Mouse (Mus musculus) embryonic facial prominence, embryonic 11.5 days (tissue): ENCODE results near the gene Spata18. TPM values are rescaled to one million over a fixed set of nuclear protein-coding genes. Genes with fewer than 3 reads are reported as not detected.

Source experiments
- ATAC-seq: fragments of 200-750 bp; cut with Nextera tagmentation; replicated peaks from 2 replicates; pipeline ENCODE4 v1.8.0; 2017; ENCODE audit warnings: low read depth; ENCODE audit not compliant: insufficient number of reproducible peaks, low FRiP score, low TSS enrichment
- DNase-seq: peaks from one replicate; pipeline ENCODE4 v3.0.0-alpha.2; 2015; ENCODE audit warnings: low spot score
- H3K27ac ChIP-seq: fragments of 300-500 bp; sonication (generic); replicated peaks from 2 replicates; pipeline ENCODE4 v1.5.1; 2014; ENCODE audit warnings: mild to moderate bottlenecking, low read depth, low read length, control low read depth
- H3K27me3 ChIP-seq: fragments of 300-500 bp; sonication (generic); 2 replicates; pipeline ENCODE4 v1.6.1; 2014; ENCODE audit warnings: mild to moderate bottlenecking, low read length, moderate library complexity, mixed read lengths; ENCODE audit not compliant: control insufficient read depth, insufficient read depth
- H3K36me3 ChIP-seq: fragments of 300-500 bp; sonication (generic); replicated peaks from 2 replicates; pipeline ENCODE4 v1.6.1; 2014; ENCODE audit warnings: low read depth, mild to moderate bottlenecking, low read length, moderate library complexity, mixed read lengths; ENCODE audit not compliant: control insufficient read depth, insufficient read depth
- H3K4me1 ChIP-seq: fragments of 300-500 bp; sonication (generic); 2 replicates; pipeline ENCODE4 v1.6.1; 2014; ENCODE audit warnings: low read length, mixed read lengths; ENCODE audit not compliant: control insufficient read depth, insufficient read depth
- H3K4me2 ChIP-seq: fragments of 300-500 bp; sonication (generic); 2 replicates; pipeline ENCODE4 v1.6.1; 2014; ENCODE audit warnings: low read depth, mild to moderate bottlenecking, control low read depth, low read length, moderate library complexity
- H3K4me3 ChIP-seq: fragments of 300-500 bp; sonication (generic); 2 replicates; pipeline ENCODE4 v1.5.1; 2014; ENCODE audit warnings: low read depth, low read length, control low read depth
- H3K9ac ChIP-seq: fragments of 300-500 bp; sonication (generic); replicated peaks from 2 replicates; pipeline ENCODE4 v1.6.1; 2014; ENCODE audit warnings: mild to moderate bottlenecking, control low read depth, low read length
- H3K9me3 ChIP-seq: fragments of 300-500 bp; sonication (generic); replicated peaks from 2 replicates; pipeline ENCODE4 v1.6.1; 2016; ENCODE audit warnings: mild to moderate bottlenecking, low read length, inconsistent platforms, mixed read lengths; ENCODE audit not compliant: control insufficient read depth
- WGBS: fragments of 180-500 bp; shearing (Covaris S2); extraction: QIAGEN DNeasy Blood & Tissue Kit; methylation state at CpG from one replicate; pipeline ENCODE4 v1.1.7; 2014; 5-methylcytosine and 5-hydroxymethylcytosine counted together
- polyA plus RNA-seq: library from polyadenylated mRNA; unstranded; fragments of >200 nt; fragmentation: Nextera tagmentation; extraction: Ambion mirVana; gene quantifications from 2 replicates; pipeline ENCODE4 v1.2.1, GENCODE M21; 2014

Gene Spata18
- polyA plus RNA-seq, 1 experiment from 2014 or later = 0.14 TPM

- ATAC-seq (no peak), DNase-seq (no peak)
- Histone ChIP-seq H3K9me3 (no peaks in the 10 kb centered on the region), H3K4me3 (no peak overlapping the region), H3K4me2 (no peak overlapping the region), H3K27me3 (peaks cover 3% of the 10 kb centered on the region; the same call in 1 of the 2 replicates), H3K9ac (no peak overlapping the region), H3K27ac (no peak overlapping the region), H3K4me1 (no peaks in the 10 kb centered on the region), H3K36me3 (no peaks in the 10 kb centered on the region)
- WGBS = 50% methylated on average over 26 of the region's 26 CpGs
These were observed 18.2 kb downstream of the Spata18 start for GRCm38 (mm10) chr5:73669386-73669785.

GRCm38 (mm10) chr5:73675604-73676003 lies 24.4 kb downstream of the Spata18 start:
- no peaks in the 10 kb centered on the region for H3K4me1 ChIP-seq
- no peak overlapping the region for H3K27ac ChIP-seq
- DNase-seq = no peak
- H3K27me3 ChIP-seq = no peaks in the 10 kb centered on the region
- no peak overlapping the region for H3K9ac ChIP-seq
- H3K4me3 ChIP-seq = no peak overlapping the region
- 89% methylated on average over 3 of the region's 3 CpGs for WGBS
- no peak for ATAC-seq
- H3K4me2 ChIP-seq = no peak overlapping the region
- no peaks in the 10 kb centered on the region for H3K36me3 ChIP-seq
- H3K9me3 ChIP-seq = no peaks in the 10 kb centered on the region

GRCm38 (mm10) chr5:73676626-73677025 lies 25.4 kb downstream of the Spata18 start:
- Histone ChIP-seq H3K9me3 (no peaks in the 10 kb centered on the region), H3K4me3 (no peak overlapping the region), H3K4me1 (no peaks in the 10 kb centered on the region), H3K27ac (no peak overlapping the region), H3K27me3 (no peaks in the 10 kb centered on the region), H3K9ac (no peak overlapping the region), H3K36me3 (no peaks in the 10 kb centered on the region), H3K4me2 (no peak overlapping the region)
- ATAC-seq = no peak
- DNase-seq = no peak
- 55% methylated on average over 13 of the region's 13 CpGs for whole genome bisulfite sequencing

GRCm38 (mm10) chr5:73683221-73683620 lies 32.0 kb downstream of the Spata18 start:
- no peaks in the 10 kb centered on the region for H3K27me3 ChIP-seq
- no peak overlapping the region for H3K27ac ChIP-seq
- H3K36me3 ChIP-seq = no peaks in the 10 kb centered on the region
- DNase-seq (no peak), ATAC-seq (no peak)
- H3K4me2 ChIP-seq = no peak overlapping the region
- 85% methylated on average over 6 of the region's 6 CpGs for WGBS
- H3K4me1 ChIP-seq = no peaks in the 10 kb centered on the region
- no peak overlapping the region for H3K4me3 ChIP-seq
- H3K9ac ChIP-seq = no peak overlapping the region
- H3K9me3 ChIP-seq = no peaks in the 10 kb centered on the region

GRCm38 (mm10) chr5:73683706-73684409 lies 32.7 kb downstream of the Spata18 start:
- H3K4me2 ChIP-seq = no peak overlapping the region
- no peaks in the 10 kb centered on the region for H3K4me1 ChIP-seq
- H3K9me3 ChIP-seq = no peaks in the 10 kb centered on the region
- H3K36me3 ChIP-seq = no peaks in the 10 kb centered on the region
- H3K4me3 ChIP-seq = no peak overlapping the region
- WGBS = 61% methylated on average over 9 of the region's 9 CpGs
- no peaks in the 10 kb centered on the region for H3K27me3 ChIP-seq
- no peak overlapping the region for H3K27ac ChIP-seq
- ATAC-seq (no peak), DNase-seq (peak; percentile 44)
- H3K9ac ChIP-seq = no peak overlapping the region

GRCm38 (mm10) chr5:73686149-73686548 lies 35.0 kb downstream of the Spata18 start:
- ATAC-seq (no peak), DNase-seq (peak; percentile 75)
- Histone ChIP-seq H3K36me3 (no peaks in the 10 kb centered on the region), H3K27me3 (no peaks in the 10 kb centered on the region), H3K4me3 (no peak overlapping the region), H3K4me1 (no peaks in the 10 kb centered on the region), H3K4me2 (no peak overlapping the region), H3K9ac (no peak overlapping the region), H3K27ac (no peak overlapping the region), H3K9me3 (no peaks in the 10 kb centered on the region)
- 26% methylated on average over 4 of the region's 4 CpGs for WGBS

- no peaks in the 10 kb centered on the region for H3K9me3 ChIP-seq
- no peak overlapping the region for H3K4me3 ChIP-seq
- H3K36me3 ChIP-seq = no peaks in the 10 kb centered on the region
- ATAC-seq = no peak
- DNase-seq = no peak
- no peaks in the 10 kb centered on the region for H3K4me1 ChIP-seq
- no peaks in the 10 kb centered on the region for H3K27me3 ChIP-seq
- no peak overlapping the region for H3K4me2 ChIP-seq
- 86% methylated on average over 1 of the region's 1 CpGs for WGBS
- H3K9ac ChIP-seq = no peak overlapping the region
- no peak overlapping the region for H3K27ac ChIP-seq
These were observed 37.4 kb downstream of the Spata18 start for GRCm38 (mm10) chr5:73688576-73688975.

GRCm38 (mm10) chr5:73690146-73690545 lies 39.0 kb downstream of the Spata18 start:
- Histone ChIP-seq H3K9ac (no peak overlapping the region), H3K4me2 (no peak overlapping the region), H3K27ac (no peak overlapping the region), H3K4me1 (no peaks in the 10 kb centered on the region), H3K4me3 (no peak overlapping the region), H3K27me3 (no peaks in the 10 kb centered on the region), H3K9me3 (no peaks in the 10 kb centered on the region), H3K36me3 (no peaks in the 10 kb centered on the region)
- DNase-seq (no peak), ATAC-seq (no peak)
- 52% methylated on average over 2 of the region's 2 CpGs for WGBS
